In the genomic region with DNA sequence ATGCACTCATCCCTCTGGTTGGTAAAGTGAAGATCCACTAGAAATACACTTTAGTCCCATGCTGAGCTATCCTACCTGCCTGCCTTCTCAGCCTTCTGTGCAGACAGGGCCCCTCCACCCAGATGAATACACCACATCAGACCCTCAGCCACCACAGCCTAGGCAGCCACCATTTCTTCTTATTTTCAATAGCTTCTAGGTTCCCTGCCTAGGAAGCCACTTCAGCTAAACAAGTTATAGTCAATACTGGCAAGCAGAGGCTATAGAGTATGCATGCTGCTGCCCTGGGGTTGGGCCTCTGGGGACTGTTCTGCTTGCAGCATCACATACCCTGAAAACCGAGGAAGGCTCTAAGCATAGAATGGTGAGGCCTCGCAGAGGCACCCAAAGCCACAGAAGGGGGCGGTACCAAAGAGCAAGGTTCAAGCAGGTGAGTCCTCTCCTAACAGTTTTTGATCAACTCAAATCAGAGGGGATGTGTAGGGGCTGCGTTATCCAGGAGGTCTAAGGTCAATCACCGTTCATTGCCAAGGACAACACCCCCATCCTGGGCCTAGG, we compare ENCODE assay signal across 8 mouse cellular contexts. TPM values are rescaled to one million over a fixed set of nuclear protein-coding genes. Genes with fewer than 3 reads are reported as not detected.
A peak's percentile ranks its signal among the peaks of the same experiment; 100 is the strongest.
DNase-seq lines count a peak whose midpoint lies in the region; ATAC-seq and TF ChIP-seq lines count a peak whose summit lies in the region.

Prpf6 (plus strand) TSS at position 341 of the 558 bp plus-strand sequence.

- H3K4me1 ChIP-seq in heart, adult 2 months (ENCODE audit: control insufficient read depth, insufficient read depth, low read length) = 0 out of 2 replicates have a peak, but pooled peaks cover 6% of the 10 kb centered on the region
- H3K4me1 ChIP-seq in kidney, embryonic 14.5 days (ENCODE audit: control insufficient read depth, insufficient read depth, low read length) = peaks cover 12% of the 10 kb centered on the region; the same call in 1 of the 2 replicates
- H3K4me1 ChIP-seq in liver, embryonic 13.5 days (replicated peaks) = peaks cover 38% of the 10 kb centered on the region
- no peaks in the 10 kb centered on the region; the same call in 1 of the 2 replicates for H3K4me1 ChIP-seq in small intestine, adult 2 months (ENCODE audit: control insufficient read depth, insufficient read depth, insufficient read length, low read length)

- peak within 1 kb of the TSS; percentile 95 for H3K4me3 ChIP-seq in heart, adult 2 months
- peak within 1 kb of the TSS; percentile 88 for H3K4me3 ChIP-seq in kidney, embryonic 14.5 days (ENCODE audit: low read length)
- H3K4me3 ChIP-seq in liver, embryonic 13.5 days (replicated peaks) = peak within 1 kb of the TSS; percentile 78
- peak within 1 kb of the TSS; percentile 74 for H3K4me3 ChIP-seq in small intestine, adult 2 months (ENCODE audit: low read depth, low read length)

- no peak for TF ChIP-seq CTCF in heart, adult 2 months (IDR thresholded peaks at IDR 0.05)
- TF ChIP-seq CTCF in small intestine, adult 2 months (IDR thresholded peaks at IDR 0.05; ENCODE audit: extremely low read depth, insufficient read length, insufficient replicate concordance, low read depth, low read length) = no peak

- H3K27me3 ChIP-seq in heart, adult 2 months (ENCODE audit: control insufficient read depth, insufficient read depth, low read length) = no peaks in the 10 kb centered on the region
- H3K27me3 ChIP-seq in kidney, embryonic 14.5 days (ENCODE audit: control insufficient read depth, insufficient read depth, low read length) = no peaks in the 10 kb centered on the region
- peaks cover 6% of the 10 kb centered on the region for H3K27me3 ChIP-seq in liver, embryonic 13.5 days
- H3K27me3 ChIP-seq in small intestine, adult 2 months (ENCODE audit: control insufficient read depth, insufficient read depth, low read length) = no peaks in the 10 kb centered on the region

- peak; percentile 43 to 50 for DNase-seq in spleen, postnatal 36 days (ENCODE audit: low spot score in 2 of 2)
- DNase-seq in spleen, adult 12 weeks (ENCODE audit: low spot score) = no peak
- DNase-seq in heart, adult 2 months = peak in 1 of 2 experiments; percentile 18
- DNase-seq in liver, embryonic 13.5 days = no peak
- no peak for DNase-seq in frontal cortex, postnatal 10 days (ENCODE audit: low spot score in 2 of 2)

- no peak for TF ChIP-seq EP300 in heart, adult 2 months (IDR thresholded peaks at IDR 0.05; ENCODE audit: insufficient read depth, low read depth, low read length)

- H3K79me2 ChIP-seq in heart, adult 2 months (replicated peaks; ENCODE audit: control insufficient read depth, insufficient read depth, low read length) = no peaks in the 10 kb centered on the region; the same call in 1 of the 2 replicates

- peak; percentile 13; the same call in 1 of the 2 replicates for ATAC-seq in common myeloid progenitor, adult 5-6 weeks (replicated peaks; ENCODE audit: low read depth, poor library complexity, severe bottlenecking)
- peak; percentile 4; the same call in 1 of the 2 replicates for ATAC-seq in kidney, embryonic 14.5 days (ENCODE audit: low FRiP score, low TSS enrichment)
- ATAC-seq in liver, embryonic 13.5 days (ENCODE audit: low read depth) = peak; percentile 28

- peak within 1 kb of the TSS; percentile 84 for H3K4me2 ChIP-seq in kidney, embryonic 14.5 days (replicated peaks; ENCODE audit: low read depth, low read length)
- H3K4me2 ChIP-seq in liver, embryonic 13.5 days = peak within 1 kb of the TSS; percentile 94

- peak within 1 kb of the TSS; percentile 87 for H3K27ac ChIP-seq in heart, adult 2 months
- peak within 1 kb of the TSS; percentile 89 for H3K27ac ChIP-seq in kidney, embryonic 14.5 days (ENCODE audit: low read depth, low read length)
- peak within 1 kb of the TSS; percentile 81 for H3K27ac ChIP-seq in liver, embryonic 13.5 days
- peak within 1 kb of the TSS; percentile 25; the same call in 1 of the 2 replicates for H3K27ac ChIP-seq in small intestine, adult 2 months (ENCODE audit: insufficient read depth, low read depth, low read length)

- peak within 1 kb of the TSS; percentile 96 for H3K9ac ChIP-seq in heart, adult 2 months (ENCODE audit: low read depth, low read length)
- peak within 1 kb of the TSS; percentile 94 for H3K9ac ChIP-seq in kidney, embryonic 14.5 days (ENCODE audit: low read depth, low read length)
- H3K9ac ChIP-seq in liver, embryonic 13.5 days = peak within 1 kb of the TSS; percentile 86

- no peaks in the 10 kb centered on the region for H3K36me3 ChIP-seq in heart, adult 2 months (ENCODE audit: control insufficient read depth, insufficient read depth, low read length)
- H3K36me3 ChIP-seq in kidney, embryonic 14.5 days (ENCODE audit: control insufficient read depth, insufficient read depth, low read length) = peaks cover 41% of the 10 kb centered on the region
- peaks cover 37% of the 10 kb centered on the region for H3K36me3 ChIP-seq in liver, embryonic 13.5 days
- H3K36me3 ChIP-seq in small intestine, adult 2 months (ENCODE audit: control insufficient read depth, insufficient read depth, low read length) = peaks cover 9% of the 10 kb centered on the region; the same call in 1 of the 2 replicates

- intact Hi-C loops in heart, adult 2 months (cut with DNase I) = loop anchor here (10.0 kb wide), 1 partner anchor 437 kb away; the partner anchor contains the start of gene Eef1a2

- 20% methylated on average over 5 of the region's 5 CpGs for WGBS in heart, adult 2 months
- WGBS in kidney, embryonic 14.5 days = 9% methylated on average over 5 of the region's 5 CpGs
- 4% methylated on average over 5 of the region's 5 CpGs for WGBS in liver, embryonic 13.5 days (ENCODE audit: insufficient replicate concordance)
- 6% methylated on average over 5 of the region's 5 CpGs for WGBS in small intestine, adult 2 months

- TF ChIP-seq POLR2A in heart, adult 2 months (IDR thresholded peaks at IDR 0.05; ENCODE audit: insufficient read depth, low read depth, low read length) = no peak
- no peak for TF ChIP-seq POLR2A in small intestine, adult 2 months (IDR thresholded peaks at IDR 0.05; ENCODE audit: low read depth, low read length)

- no peaks in the 10 kb centered on the region for H3K9me3 ChIP-seq in kidney, embryonic 14.5 days (ENCODE audit: control insufficient read depth, low read length)
- no peaks in the 10 kb centered on the region for H3K9me3 ChIP-seq in liver, embryonic 13.5 days (replicated peaks)

RNA-seq across cellular contexts. Expression of gene Prpf6, which starts in this region (rescaled TPM):
- 79.0 and 94.9 TPM in 2 replicates for total RNA-seq in common myeloid progenitor, adult 5-6 weeks (2017)
- 10 to 100 TPM; 35.3 to 38.6 TPM for total RNA-seq in heart, adult 2 months (2021)
- polyA plus RNA-seq in heart, adult 2 months (2012; rRNA removed) = 13.8 and 19.1 TPM in 2 replicates
- 64.5 and 64.8 TPM in 2 replicates for polyA plus RNA-seq in kidney, embryonic 14.5 days (2014; fragmentation: Nextera tagmentation; extraction: Ambion mirVana)
- polyA plus RNA-seq in liver, embryonic 13.5 days (2015; fragmentation: Nextera tagmentation; extraction: Ambion mirVana) = 33.6 and 37.3 TPM in 2 replicates
- polyA plus RNA-seq in small intestine, adult 2 months (2012; rRNA removed) = 4.9 and 10.4 TPM in 2 replicates

Comparison
In these comparisons a context has a peak if more than half of its experiments do, and no peak if none do; other contexts are left out.
1. DNase-seq: peak in spleen, postnatal 36 days (2 of 2); none in spleen, adult 12 weeks (single experiment), liver, embryonic 13.5 days (single experiment) and frontal cortex, postnatal 10 days (0 of 2).
2. H3K27ac ChIP-seq: peak in every context shown above with its lines; median percentile 89 in kidney, embryonic 14.5 days; 87 in heart, adult 2 months; 81 in liver, embryonic 13.5 days; 25 in small intestine, adult 2 months.
3. Peak in every context shown above with its lines, with median percentiles within 50 percentile points of each other: ATAC-seq, H3K4me3 ChIP-seq and H3K9ac ChIP-seq.